ENCODE assay signal across 10 mouse cellular contexts in the genomic region with DNA sequence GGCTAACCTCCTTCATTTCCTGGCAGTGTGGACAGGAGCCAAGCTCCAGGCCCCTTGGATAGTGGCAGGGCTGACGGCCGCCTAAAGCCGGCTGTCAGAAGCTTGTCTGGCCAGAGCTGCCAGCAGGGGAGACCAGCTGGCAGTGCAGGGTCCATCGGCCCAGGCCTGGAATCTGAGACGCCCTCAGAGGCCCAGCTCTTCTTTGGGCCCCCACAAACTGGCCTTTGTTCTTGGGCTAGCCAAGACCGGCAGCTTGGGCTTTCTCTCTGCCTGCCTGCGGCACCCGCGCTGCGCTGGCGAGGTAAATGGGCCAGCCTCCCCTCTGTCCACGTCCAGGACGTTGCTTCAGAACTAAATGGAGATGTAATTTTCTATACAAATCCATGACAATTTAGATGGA. TPM values are rescaled to one million over a fixed set of nuclear protein-coding genes. Genes with fewer than 3 reads are reported as not detected.
DNase-seq lines count a peak whose midpoint lies in the region; ATAC-seq and TF ChIP-seq lines count a peak whose summit lies in the region.
"Had no signal": no experiment of that assay in that cellular context is flagged by ENCODE, and none has a peak within 500 bp of the region (broad histone marks: within the 10 kb centered on the region; RNA-seq: fewer than 3 reads in every experiment).

No protein-coding gene starts in this region.

- H3K27me3 ChIP-seq in hindbrain, embryonic 12.5 days, result peaks cover 50% of the 10 kb centered on the region
- H3K27me3 ChIP-seq in midbrain, postnatal 0 days (ENCODE audit: insufficient read depth, low read length), result no peaks in the 10 kb centered on the region

- peak; percentile 51 for ATAC-seq in hindbrain, embryonic 12.5 days (ENCODE audit: low FRiP score)
- ATAC-seq in midbrain, postnatal 0 days (ENCODE audit: low FRiP score), result no peak

- peak; percentile 26; the same call in 1 of the 2 replicates for TF ChIP-seq CTCF in midbrain, postnatal 0 days (IDR thresholded peaks at IDR 0.05)

- no peaks in the 10 kb centered on the region for H3K9me3 ChIP-seq in hindbrain, embryonic 12.5 days (replicated peaks)
- H3K9me3 ChIP-seq in midbrain, postnatal 0 days (ENCODE audit: low read length), result no peaks in the 10 kb centered on the region
- H3K9me3 ChIP-seq: G1E had no signal

- H3K4me2 ChIP-seq in hindbrain, embryonic 12.5 days (replicated peaks), result no peak overlapping the region; the same call in 1 of the 2 replicates
- H3K4me2 ChIP-seq in midbrain, postnatal 0 days (ENCODE audit: low read depth, low read length, poor library complexity, severe bottlenecking), result no peak overlapping the region

- peak overlapping the region; percentile 78 for H3K27ac ChIP-seq in hindbrain, embryonic 12.5 days
- peak overlapping the region; percentile 51; the same call in 1 of the 2 replicates for H3K27ac ChIP-seq in midbrain, postnatal 0 days (ENCODE audit: low read depth, low read length)

- peak; percentile 53 for DNase-seq in kidney, postnatal 14 days
- DNase-seq in kidney, postnatal 36 days, result no peak
- DNase-seq in cerebellum, postnatal 10 days, result peak; percentile 91 to 93
- DNase-seq in midbrain, postnatal 0 days (ENCODE audit: low spot score), result peak; percentile 87
- no peak for DNase-seq in thymus, postnatal 10 days (ENCODE audit: low spot score in 2 of 2)
- no peak for DNase-seq in lung, adult 18-20 months
- no peak for DNase-seq in urinary bladder, adult 18-20 months (ENCODE audit: low spot score in 2 of 2)

- no peaks in the 10 kb centered on the region for H3K36me3 ChIP-seq in hindbrain, embryonic 12.5 days
- no peaks in the 10 kb centered on the region for H3K36me3 ChIP-seq in midbrain, postnatal 0 days (ENCODE audit: insufficient read depth, low read length)

- no peak overlapping the region for H3K4me3 ChIP-seq in hindbrain, embryonic 12.5 days
- no peak overlapping the region for H3K4me3 ChIP-seq in midbrain, postnatal 0 days (ENCODE audit: low read depth, low read length)

- no peak overlapping the region for H3K9ac ChIP-seq in hindbrain, embryonic 12.5 days
- no peak overlapping the region for H3K9ac ChIP-seq in midbrain, postnatal 0 days (replicated peaks; ENCODE audit: low read length, poor library complexity, severe bottlenecking)

- WGBS in hindbrain, embryonic 12.5 days, result 7% methylated on average over 13 of the region's 13 CpGs
- WGBS in midbrain, postnatal 0 days, result 28% methylated on average over 13 of the region's 13 CpGs

- H3K4me1 ChIP-seq in hindbrain, embryonic 12.5 days, result peaks cover 58% of the 10 kb centered on the region
- peaks cover 26% of the 10 kb centered on the region for H3K4me1 ChIP-seq in midbrain, postnatal 0 days (ENCODE audit: insufficient read depth, low read length)

RNA-seq across cellular contexts. Expression of gene 4930404H24Rik, which starts 4.3 kb away (rescaled TPM):
- not detected in 2 replicates for polyA plus RNA-seq in hindbrain, embryonic 12.5 days (2016; fragmentation: Nextera tagmentation; extraction: Ambion mirVana)
- not detected in 2 replicates for total RNA-seq in midbrain, postnatal 0 days (2014; rRNA removed)
- polyA plus RNA-seq in midbrain, postnatal 0 days (2015; fragmentation: Nextera tagmentation; extraction: Ambion mirVana), result not detected in 2 replicates
- total RNA-seq: G1E; layer of hippocampus, postnatal 10 days had no signal
- polyA plus RNA-seq: G1E had no signal

RNA-seq across cellular contexts. Expression of gene Nol4l, which starts 32.9 kb away (rescaled TPM):
- 33.9 and 36.8 TPM in 2 replicates for polyA plus RNA-seq in hindbrain, embryonic 12.5 days (2016; fragmentation: Nextera tagmentation; extraction: Ambion mirVana)
- 73.1 and 97.7 TPM in 2 replicates for total RNA-seq in midbrain, postnatal 0 days (2014; rRNA removed)
- polyA plus RNA-seq in midbrain, postnatal 0 days (2015; fragmentation: Nextera tagmentation; extraction: Ambion mirVana), result 24.4 and 26.4 TPM in 2 replicates

Comparison
In these comparisons a context has a peak if more than half of its experiments do, and no peak if none do; other contexts are left out.
1. DNase-seq: peak in kidney, postnatal 14 days (single experiment), cerebellum, postnatal 10 days (2 of 2) and midbrain, postnatal 0 days (single experiment); none in kidney, postnatal 36 days (0 of 2), thymus, postnatal 10 days (0 of 2), lung, adult 18-20 months (0 of 2) and urinary bladder, adult 18-20 months (0 of 2).